Mouse (Mus musculus) liver, adult 10 weeks (tissue): Measurements from ENCODE around the gene Gpcpd1. TPM values are rescaled to one million over a fixed set of nuclear protein-coding genes. Genes with fewer than 3 reads are reported as not detected.

Source experiments
- polyA plus RNA-seq: library from polyadenylated mRNA; stranded (reverse); fragments of 350-450 nt; fragmentation: Illumina TruSeq; extraction: RNeasy Lipid Tissue Mini Kit (QIAGEN cat#74804); gene quantifications from one replicate; pipeline ENCODE4 v1.2.3, GENCODE M21; 2014; ENCODE audit warnings: low read depth, low replicate concordance

Gpcpd1 gene
- polyA plus RNA-seq = 163 TPM

DNA sequence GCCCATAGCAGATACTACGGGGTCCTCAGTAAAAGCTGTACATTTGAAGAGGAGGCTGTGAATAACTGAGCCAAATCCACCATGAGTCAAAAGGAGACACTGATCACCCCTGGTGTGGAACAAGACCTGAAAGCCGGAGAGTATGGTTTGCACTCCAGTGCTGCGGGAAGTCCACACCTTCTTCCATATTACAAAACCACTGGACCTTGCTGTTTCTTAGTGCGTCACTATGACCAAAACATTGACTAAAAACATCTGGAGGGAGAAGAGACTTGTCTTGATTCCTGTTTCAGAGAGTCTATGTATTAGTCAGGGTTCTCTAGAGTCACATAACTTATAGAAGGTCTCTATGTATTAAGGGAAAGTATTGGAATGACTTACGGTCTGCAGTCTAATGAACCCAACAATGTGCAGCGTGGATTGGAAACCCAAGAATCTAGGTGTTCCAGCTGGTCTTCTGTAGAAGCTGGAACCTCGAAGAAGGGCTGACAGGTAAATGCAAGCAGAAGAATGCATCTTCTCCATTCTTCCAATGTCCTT lies at the start of gene Gpcpd1:
TSS of gene Gpcpd1 (minus strand) at position 490 of the 540 bp plus-strand sequence.

Other genes starting within 250 kb of the Gpcpd1 start
- not detected for gene Prokr2, start 202.3 kb downstream of the Gpcpd1 start, polyA plus RNA-seq
- 2.6 TPM for gene Shld1, start 99.2 kb upstream of the Gpcpd1 start, polyA plus RNA-seq
- gene Chgb, start 193.5 kb upstream of the Gpcpd1 start, polyA plus RNA-seq = not detected
- 19.2 TPM for gene Trmt6, start 228.3 kb upstream of the Gpcpd1 start, polyA plus RNA-seq
- gene Mcm8, start 228.4 kb upstream of the Gpcpd1 start, polyA plus RNA-seq = 1.9 TPM